Mouse (Mus musculus) gastrocnemius, adult 18-20 months (tissue): ENCODE measurements around the gene Tfrc. TPM values are rescaled to one million over a fixed set of nuclear protein-coding genes. Genes with fewer than 3 reads are reported as not detected.

ENCODE experiments used
- DNase-seq: peaks from one replicate; pipeline ENCODE4 v3.0.0; 2021; ENCODE audit warnings: low spot score
- total RNA-seq, 2 experiments: library from RNA; stranded (reverse); gene quantifications; 2 replicates each; pipeline ENCODE4 v1.2.3; 2021

The Tfrc gene
- total RNA-seq, 2 experiments from 2014 or later: 51.9 to 58.7 TPM

DNA sequence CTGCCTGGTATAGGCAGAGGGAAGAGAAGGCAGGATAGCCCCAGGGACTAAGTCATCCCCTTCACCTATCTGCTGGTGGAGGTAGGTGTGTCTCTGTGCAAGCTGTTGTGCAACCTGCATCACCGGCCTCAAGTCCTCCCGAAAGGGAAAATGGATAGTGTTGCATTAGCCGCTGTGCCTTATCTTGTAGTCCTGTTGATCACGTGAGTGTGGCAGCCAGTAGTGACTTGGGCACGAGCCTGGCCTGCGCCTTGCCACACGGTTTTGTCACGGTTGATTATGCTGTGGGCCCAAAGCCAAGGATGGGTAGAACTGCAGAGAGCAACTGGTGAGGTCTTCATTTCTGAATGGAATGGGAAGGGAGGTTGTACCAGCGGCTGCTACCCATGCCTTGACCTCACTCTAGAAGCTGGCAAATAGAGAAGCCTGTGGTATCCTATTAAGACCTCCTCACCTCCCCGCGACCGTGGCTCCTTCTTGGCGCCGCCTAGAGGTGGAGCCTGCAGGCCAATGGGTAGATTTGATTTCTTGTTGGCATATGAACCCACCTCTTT is 36.7 kb downstream of the Tfrc start:
- no peak for DNase-seq

DNA sequence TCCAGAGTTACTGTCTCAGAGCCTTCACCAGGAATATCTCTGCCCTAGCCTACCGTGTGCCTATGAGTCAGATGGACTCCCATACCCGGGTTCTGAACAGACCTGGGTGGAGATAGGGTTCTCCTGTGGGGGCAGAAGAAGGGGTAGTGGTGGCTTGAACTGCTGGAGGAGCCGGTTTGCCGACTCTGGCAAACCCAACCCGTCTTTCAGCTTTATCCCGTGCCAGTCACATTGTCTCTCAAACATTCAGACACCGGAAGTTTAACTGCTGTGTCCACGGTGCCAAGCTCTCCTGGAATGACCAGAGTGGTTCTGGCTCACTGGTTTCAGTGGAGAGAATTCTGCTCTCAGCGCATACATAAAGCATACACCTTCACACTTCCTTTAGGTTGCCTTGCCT is 37.3 kb downstream of the Tfrc start:
- DNase-seq: no peak

DNA sequence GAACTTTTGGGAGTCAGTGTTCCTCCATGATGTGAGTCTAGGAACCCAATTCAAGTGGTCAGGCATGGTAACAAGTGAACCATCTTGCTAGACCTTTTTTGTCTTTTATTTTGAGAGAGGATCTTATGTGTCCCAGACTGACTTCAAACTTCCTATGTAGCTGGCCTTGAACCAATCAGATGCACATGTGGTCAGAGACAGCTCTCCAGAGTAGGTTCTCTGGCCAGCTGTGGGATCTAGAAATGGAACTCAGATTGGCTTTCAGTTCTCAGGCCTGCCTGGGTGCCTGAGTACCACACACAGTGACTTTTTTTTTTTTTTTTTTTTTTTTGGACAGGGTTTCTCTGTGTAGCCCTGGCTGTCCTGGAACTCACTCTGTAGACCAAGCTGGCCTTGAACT is 39.0 kb downstream of the Tfrc start:
- no peak for DNase-seq

DNA sequence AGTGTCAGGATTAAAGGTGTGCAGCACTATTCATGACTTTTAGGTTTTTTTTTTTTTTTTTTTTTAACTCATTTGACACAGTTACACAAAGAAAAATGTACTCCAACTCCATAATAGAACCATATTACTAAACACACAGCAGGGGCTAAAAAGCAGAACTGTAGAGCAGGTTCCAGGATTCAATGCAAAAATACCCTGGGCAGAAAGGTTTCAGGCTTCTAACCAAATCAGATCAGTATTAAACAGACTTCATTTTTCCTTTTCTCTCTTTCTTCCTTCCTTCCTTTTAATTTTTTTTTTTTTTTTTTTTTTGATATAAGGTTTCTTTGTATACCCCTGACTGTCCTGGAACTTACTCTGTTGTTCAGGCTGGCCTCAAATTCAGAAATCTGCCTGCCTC is 41.7 kb downstream of the Tfrc start:
- no peak for DNase-seq

DNA sequence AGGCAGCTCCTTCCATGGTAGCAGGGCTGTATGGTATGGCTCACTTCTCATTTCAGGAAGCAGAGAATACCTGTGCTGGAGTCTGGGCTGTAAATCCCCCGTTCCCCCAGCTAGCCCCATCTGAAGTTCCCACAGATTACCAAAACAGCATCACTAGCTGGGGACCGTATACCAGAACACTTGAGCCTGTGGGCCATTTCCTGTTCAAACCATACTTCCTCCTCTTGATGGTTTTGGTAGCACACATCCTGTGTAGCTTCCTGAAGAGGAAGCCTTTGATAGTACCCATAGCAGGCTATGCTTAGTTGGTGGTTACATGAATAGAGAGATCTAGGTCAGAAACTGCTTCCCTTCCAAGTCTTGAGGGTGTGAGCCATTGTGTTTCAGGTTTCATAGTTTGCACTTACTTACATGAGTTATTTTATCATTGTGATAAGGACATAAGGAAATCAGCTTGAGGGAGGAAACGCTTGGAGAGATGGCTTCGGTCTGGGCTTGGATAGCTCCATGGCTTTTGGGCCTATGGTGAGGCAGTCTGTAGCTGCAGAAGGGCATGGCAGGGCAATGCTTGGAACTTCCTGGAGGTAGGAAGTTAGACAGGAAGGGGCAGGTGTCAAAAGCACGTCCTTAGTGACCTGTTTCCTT is 42.4 kb downstream of the Tfrc start:
- DNase-seq: no peak

DNA sequence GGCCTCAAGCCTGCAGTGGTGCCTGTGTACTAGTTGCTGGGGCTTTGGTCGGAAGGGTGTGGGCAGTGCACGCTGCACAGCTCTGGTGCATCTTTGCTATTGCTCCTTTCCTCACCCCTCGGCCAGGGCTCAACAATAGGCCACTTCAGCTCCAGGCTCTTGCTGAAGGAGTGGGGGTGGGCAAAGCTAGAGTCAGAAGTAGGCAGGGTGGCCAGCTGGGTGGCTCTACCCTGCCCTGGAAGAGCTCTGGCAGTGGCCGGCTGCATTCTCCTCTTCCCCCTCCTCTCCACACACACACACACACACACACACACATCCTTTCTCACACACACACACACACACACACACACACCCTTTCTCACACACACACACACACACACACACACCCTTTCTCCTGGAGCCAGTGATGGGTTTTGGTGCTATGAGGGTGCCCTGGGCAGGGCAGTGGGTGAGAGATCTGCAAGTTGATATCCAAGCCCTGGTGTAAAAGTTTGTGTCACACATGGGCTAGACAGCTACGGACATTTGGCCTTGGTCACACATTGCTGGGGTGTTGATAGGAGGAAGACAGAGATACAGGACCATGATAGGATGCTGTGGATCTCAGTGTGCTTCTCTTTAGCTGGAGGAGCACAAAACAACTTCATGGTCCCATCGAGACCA is 45.5 kb downstream of the Tfrc start:
- no peak for DNase-seq

DNA sequence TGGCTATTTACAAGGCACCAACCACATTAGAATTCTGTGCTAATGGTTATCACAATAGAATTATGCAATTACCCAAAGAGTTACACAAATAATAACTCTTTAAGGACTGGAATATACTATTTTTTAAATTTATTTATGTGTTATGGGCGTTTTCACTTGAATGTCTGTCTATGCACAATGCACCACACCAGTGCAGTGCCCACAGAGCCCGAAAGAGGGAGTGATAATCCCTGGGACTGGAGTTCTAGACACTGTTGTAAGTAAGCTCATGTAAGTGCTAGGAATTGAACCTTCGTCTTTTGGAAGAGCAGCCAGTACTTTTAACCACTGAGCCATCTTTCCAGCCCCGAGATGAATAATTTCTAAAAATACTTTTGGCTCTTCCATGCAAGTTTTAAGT is 46.8 kb downstream of the Tfrc start:
- no peak for DNase-seq

DNA sequence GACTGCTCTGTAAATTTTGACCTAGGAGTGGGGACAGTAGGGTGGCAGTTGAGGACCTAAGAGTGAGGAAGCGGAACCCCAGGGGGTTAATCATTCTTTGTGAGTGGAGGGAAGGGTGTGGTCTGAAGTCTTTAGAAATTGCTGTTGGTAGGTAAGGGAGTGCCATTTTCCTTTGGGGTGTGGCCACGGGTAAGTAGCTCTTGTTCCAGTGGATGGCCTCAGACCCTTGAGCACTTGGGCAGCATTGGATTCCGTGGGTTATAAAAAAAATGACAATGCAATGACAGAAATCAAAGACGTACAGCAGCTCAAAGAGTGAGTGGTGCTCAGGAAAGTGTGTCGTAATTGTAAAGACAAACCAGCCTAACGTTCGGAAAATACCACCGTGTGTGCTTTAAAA is 47.6 kb downstream of the Tfrc start:
- DNase-seq: no peak

DNA sequence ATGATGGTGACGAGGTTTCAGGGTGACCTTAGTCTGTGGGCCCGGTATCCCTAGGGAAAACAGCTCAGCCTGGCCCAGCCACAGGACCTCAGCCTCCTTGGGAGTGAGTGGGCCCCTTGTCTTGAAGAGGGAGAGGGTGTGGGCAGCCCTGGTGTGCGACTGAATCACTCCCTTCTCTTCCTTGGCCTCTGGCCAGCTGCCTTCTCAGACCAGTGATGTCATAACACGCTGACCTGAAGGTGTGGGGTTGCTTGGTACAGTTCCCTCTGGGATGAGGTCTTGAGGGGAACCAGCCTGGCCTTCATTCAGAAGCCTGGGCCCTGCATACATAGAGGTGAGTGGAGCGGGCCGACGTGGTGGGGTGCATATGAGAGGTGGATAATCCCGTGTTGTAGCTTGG is 48.1 kb downstream of the Tfrc start:
- no peak for DNase-seq

DNA sequence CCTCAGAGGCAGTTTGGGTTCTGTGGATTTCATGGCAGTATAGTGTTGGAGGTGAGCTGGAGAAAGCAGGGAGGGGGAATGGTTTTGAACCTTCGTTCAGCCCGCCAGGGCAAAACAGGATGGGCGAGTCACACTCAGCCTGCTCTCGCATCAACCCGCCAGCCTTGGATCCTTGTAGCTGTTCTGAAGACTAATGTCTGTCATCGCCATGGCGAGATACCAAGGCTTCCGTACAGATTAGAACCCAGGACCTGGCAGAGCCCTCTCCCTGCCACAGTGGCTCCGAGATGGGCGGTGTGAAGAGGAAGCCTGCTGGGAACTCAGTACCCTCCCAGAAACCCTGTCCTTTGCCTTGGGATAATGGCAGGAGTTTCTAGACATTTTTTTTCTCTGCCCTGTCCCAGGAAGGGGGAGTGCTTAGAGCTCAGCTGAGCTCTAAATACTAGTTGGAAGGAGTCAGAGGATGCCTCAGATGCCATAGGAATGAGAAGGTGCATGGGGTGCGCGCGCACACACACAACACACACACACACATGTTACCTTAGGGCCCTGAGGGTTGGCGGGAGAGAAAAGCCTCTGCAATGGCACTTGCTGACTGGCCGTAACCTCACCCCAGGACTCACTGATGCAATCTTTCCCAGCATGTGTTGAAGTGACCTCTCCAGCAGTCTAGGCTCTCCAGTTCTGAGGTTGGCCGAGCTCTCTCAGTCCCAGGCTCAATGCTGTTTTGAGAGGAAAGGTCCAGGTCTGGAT is 49.0 kb downstream of the Tfrc start:
- DNase-seq: peak; percentile 70

DNA sequence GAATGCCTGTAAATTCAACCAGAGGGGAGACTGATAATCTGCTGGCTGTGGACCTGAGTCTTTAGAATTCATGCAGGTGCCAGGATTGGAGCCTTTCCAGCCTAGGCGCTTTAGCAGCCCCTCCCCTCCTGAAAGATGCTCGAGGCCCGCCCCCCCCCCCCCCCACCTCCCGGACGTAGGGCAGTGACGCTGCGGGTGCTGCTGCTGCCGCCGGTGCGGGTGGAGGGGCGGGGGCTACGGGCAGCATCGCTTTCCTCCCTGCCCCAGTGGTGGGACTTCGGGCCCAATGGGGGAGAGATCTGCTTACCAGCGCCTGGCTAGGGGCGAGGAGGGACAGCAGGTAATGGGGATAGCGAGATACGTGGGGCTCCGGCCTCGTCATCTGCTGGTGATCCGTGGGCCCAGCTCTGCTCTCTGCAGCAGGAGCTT is 50.0 kb downstream of the Tfrc start:
- no peak for DNase-seq

DNA sequence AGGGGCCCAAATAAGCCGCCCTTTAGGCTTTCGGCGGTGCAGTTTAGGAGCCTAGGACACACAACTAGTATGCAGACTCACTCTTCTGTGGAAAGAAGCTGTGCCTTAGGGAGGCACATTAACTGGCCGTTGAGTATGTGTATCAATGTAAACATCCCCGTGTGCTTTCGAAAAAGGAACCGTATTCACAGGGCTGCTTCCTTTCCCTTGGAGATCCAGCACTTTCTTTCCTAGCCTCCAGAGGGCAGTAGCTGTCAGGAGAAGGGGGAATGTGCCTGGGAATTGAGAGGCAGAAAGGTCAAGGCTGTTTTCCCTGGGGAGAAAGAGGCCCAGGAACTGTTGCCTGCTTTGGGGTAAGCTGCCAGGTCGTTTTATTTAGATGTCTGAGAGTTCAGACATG is 50.7 kb downstream of the Tfrc start:
- peak; percentile 87 for DNase-seq

DNA sequence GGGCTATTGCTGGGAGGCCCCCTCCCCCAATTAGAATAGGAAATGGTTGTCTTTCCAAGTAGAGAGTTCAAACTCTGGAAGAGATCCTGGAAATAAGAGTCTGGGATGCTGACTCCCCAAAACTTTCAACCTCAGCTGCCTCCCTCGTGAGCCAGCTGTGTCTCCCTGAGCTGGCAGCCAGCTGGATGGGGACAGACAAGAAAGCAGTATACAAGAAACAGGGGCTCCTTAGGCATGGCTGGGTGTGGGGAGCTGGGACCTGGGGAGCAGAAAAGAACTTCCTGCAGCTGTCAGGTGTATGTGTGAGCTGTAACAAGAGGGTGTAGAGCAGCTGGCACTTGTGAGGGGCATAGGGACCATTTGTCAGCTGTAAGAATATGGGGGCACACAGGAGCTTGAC is 51.4 kb downstream of the Tfrc start:
- no peak for DNase-seq

DNA sequence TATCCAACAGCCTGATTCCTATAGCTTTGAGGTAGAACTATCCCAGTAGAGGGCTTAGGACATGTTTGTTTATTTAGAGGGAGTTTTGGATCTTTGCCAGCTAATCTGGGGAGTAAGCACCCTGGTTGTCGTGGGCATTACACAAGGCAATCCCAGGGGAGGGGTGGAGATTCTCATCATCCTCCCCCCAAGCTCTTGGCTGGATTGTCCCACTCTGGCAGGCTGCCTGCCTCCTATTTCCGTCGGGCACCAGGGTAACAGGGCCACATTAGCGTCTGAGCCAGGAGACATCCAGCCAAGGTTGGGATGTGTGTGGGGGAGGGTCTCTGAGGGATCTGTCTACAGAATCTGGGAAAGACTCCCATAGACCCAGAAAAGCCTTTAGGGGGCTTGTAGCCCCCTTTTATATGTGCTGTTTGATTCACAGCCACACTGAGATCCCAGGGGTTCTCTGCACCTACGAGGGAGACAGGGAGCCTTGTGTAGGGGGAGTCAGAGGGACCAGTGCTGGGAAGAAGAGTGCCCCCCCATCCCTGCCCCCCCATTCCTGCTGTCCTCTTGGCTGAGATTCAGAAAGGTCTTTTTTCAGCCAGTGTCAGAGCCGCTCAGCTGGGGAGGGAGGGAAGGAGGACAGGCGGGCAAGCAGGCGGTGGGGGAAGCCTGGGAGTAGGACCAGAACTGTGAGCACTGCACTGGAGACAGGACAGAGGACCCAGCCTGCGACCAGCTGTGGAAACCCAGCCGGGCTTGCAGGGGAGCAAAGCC is 52.0 kb downstream of the Tfrc start:
- DNase-seq: peak; percentile 85

DNA sequence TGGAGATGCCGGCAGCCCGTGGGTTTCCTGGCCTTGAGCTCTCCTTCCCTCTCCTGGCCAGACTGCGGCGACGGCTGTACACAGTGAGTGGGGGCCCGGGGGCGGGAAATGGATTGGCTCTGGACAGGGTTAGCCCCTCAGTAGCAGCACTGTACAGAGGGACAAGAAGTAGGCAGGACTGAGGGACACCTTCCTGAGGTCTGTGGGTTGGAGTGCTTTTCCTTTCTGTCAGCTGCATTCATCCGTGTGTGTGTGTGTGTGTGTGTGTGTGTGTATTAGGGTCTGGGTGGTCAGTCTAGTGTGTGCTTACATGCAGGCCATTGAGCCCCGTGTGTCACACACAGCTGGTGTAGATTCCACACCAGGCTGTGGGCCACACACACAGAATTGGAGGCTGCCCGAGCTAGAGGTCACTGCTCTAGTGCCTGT is 52.8 kb downstream of the Tfrc start:
- DNase-seq: no peak

DNA sequence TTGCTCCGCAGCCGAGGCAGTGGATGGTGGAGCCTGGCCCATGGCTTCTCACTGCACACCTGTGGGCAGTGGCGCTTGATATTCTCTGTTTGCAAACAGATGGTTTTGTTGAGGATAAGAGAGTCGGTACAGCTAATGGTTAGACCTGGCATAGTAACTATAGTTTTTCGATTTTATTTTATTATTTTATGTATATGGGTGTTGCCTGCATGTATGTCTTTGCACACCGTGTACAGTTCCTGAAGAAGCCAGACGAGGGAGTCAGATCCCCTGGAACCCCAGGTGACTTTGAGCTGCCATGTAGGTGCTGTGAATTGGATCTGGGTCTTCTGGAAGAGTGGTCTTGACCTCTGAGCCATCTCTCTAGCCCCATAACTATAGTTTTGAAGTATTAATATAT is 53.7 kb downstream of the Tfrc start:
- no peak for DNase-seq

DNA sequence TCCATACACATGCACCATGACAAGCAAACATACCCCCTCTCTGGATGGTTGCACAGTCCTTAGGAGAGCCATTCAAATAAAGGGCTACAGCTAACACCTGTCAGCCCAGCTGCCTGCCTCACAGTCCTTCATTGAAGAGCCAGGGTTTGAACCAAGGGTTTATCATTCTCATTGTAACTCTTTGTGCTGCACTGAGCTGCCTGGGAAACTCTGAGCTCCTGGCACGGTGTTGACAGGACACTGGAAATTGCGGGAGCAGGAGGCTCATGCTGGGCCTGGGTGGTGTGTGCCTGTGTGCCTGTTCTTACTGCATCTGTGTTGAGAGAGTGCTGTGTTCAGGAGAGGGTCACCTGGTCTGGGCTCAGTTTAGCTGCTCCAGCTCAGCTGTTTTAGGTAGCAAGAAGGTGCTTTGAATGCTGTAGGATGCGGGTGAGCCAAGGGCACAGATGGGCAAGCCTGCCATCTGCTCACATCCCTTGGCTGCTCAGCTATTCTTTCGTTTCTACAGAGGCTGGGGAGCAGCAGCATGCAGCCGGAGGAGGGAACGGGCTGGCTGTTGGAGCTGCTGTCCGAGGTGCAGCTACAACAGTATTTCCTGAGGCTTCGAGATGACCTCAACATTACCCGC is 54.6 kb downstream of the Tfrc start:
- DNase-seq: no peak

DNA sequence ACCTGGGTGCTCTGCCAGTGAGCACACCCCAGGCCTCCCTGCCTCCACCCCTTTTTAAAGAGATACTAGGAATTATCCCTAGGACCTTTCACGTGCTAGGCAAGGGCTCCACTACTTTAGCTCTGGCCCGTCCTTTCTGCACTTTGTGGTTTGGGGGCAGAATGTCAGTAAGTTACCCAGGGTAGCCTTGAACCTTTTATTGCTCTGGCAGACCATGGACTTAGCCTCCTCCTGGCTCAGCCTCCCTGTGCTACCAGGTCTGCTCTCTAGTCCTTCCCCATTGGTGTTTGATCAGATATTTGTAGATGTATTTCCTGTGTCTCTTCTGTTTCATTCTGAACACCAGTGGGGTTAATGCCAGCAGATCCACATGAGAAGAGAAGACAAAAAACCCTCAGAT is 55.5 kb downstream of the Tfrc start:
- DNase-seq: no peak

DNA sequence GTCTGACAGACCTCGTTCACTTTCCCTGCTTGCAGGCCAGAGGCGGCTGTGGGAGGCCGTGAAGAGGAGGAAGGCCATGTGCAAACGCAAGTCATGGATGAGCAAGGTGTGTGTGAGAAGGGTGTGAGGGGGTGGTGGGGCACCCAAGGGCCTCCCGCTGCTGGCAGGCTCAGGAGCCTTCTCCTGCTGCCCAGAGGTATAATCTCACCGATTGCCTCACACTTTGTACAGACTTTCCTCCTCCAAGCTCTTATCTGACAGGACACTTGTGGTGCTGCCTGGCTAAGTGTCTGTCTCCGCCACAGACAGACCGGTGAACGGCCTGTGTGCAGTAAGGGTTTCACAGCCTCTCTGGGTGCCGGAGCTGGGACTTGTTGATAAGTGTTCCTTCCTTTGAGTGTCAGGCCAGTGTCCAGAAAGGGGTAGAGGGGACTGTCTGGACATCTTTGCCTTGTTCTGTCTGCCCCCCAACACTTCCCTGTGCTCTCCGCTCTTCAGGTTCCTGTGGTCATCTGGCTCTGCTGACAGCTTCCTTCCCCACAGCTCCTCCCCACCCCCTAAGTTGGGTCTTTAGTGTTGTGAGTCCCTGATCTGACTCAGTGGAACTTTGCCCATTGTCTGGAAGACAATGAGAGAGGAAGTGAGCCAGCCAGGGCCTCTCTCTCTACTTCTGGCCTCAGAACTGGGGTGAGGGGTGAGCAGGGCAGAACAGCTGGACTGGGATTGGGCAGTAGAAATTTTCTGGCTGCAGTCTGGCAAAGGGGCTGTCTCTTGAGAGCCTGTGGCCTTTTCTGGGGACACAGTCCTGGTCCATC is 57.3 kb downstream of the Tfrc start:
- no peak for DNase-seq
